Mouse (Mus musculus) stomach, embryonic 14.5 days (tissue): ENCODE data around the gene Fen1. TPM values are rescaled to one million over a fixed set of nuclear protein-coding genes. Genes with fewer than 3 reads are reported as not detected.
"Not testable (repeated sequence)": the region's sequence is repeated elsewhere in the genome, so short reads cannot be mapped to it uniquely, and the experiment has no call there.

Experiments
- ATAC-seq: fragments of 200-750 bp; cut with Nextera tagmentation; 2 replicates; pipeline ENCODE4 v1.8.0; 2017; ENCODE audit warnings: low read depth, moderate TSS enrichment; ENCODE audit not compliant: insufficient number of reproducible peaks, insufficient read depth, low FRiP score
- H3K27ac ChIP-seq: fragments of 300-500 bp; sonication (generic); 2 replicates; pipeline ENCODE4 v1.5.1; 2014; ENCODE audit warnings: mild to moderate bottlenecking, low read length, moderate library complexity, mixed read lengths
- H3K27me3 ChIP-seq: fragments of 300-500 bp; sonication (generic); 2 replicates; pipeline ENCODE4 v1.6.1; 2014; ENCODE audit warnings: low read length, control low read depth, mixed read lengths; ENCODE audit not compliant: control insufficient read depth, insufficient read depth
- H3K36me3 ChIP-seq: fragments of 300-500 bp; sonication (generic); 2 replicates; pipeline ENCODE4 v1.6.1; 2014; ENCODE audit warnings: mild to moderate bottlenecking, control low read depth, low read length, moderate library complexity, mixed read lengths; ENCODE audit not compliant: control insufficient read depth, insufficient read depth
- H3K4me1 ChIP-seq: fragments of 300-500 bp; sonication (generic); 2 replicates; pipeline ENCODE4 v1.6.1; 2014; ENCODE audit warnings: low read length, control low read depth, mixed read lengths; ENCODE audit not compliant: control insufficient read depth, insufficient read depth
- H3K4me2 ChIP-seq: fragments of 300-500 bp; sonication (generic); replicated peaks from 2 replicates; pipeline ENCODE4 v1.6.1; 2014; ENCODE audit warnings: low read depth, low read length, control low read depth
- H3K4me3 ChIP-seq: fragments of 300-500 bp; sonication (generic); 2 replicates; pipeline ENCODE4 v1.5.1; 2014; ENCODE audit warnings: low read depth, low read length, control low read depth
- H3K9ac ChIP-seq: fragments of 300-500 bp; sonication (generic); replicated peaks from 2 replicates; pipeline ENCODE4 v1.6.1; 2014; ENCODE audit warnings: low read depth, mild to moderate bottlenecking, control low read depth, low read length, moderate library complexity, mixed read lengths
- H3K9me3 ChIP-seq: fragments of 300-500 bp; sonication (generic); 2 replicates; pipeline ENCODE4 v1.6.1; 2016; ENCODE audit warnings: low read depth, low read length, control low read depth; ENCODE audit not compliant: control insufficient read depth
- WGBS: fragments of 180-500 bp; shearing (Covaris S2); extraction: QIAGEN DNeasy Blood & Tissue Kit; methylation state at CpG from one replicate; pipeline ENCODE4 v1.1.7; 2014; 5-methylcytosine and 5-hydroxymethylcytosine counted together
- polyA plus RNA-seq: library from polyadenylated mRNA; unstranded; fragments of >200 nt; fragmentation: Nextera tagmentation; extraction: Ambion mirVana; gene quantifications from 2 replicates; pipeline ENCODE4 v1.2.1, GENCODE M21; 2014

Fen1 gene
- polyA plus RNA-seq, 1 experiment from 2014 or later, result 65.1 TPM

DNA sequence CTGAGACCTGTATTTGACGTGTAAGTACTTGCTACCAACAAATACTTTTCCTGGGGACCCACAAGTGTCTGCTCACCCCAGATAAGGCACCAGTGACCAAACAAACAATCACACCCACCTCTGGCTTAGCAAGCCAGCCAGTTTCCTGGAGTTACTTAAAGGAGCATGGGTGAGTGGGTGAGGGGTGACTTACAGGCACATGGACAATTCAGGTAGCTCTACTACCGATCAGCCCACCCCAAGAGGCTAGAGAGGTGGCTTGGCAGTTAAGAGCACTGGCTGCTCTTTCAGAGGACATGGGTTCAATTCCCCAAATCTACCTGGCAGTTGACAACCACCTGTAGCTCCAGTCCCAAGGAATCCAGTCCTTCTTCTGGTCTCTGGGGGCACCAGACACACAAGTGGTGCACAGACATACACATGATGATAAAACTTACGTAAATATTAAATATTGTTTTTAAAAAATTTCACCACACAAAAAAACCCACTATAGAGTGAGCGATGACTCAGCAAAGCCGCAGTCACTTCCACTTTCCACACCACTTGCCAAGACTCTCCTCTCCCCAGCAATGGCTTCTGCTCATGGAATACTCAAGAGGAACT is 30.8 kb downstream of the Fen1 start:
- no peaks in the 10 kb centered on the region for H3K36me3 ChIP-seq
- H3K4me2 ChIP-seq, result no peak overlapping the region
- no peaks in the 10 kb centered on the region for H3K27me3 ChIP-seq
- no peak overlapping the region; the same call in 1 of the 2 replicates for H3K27ac ChIP-seq
- WGBS, result 81% methylated on average over 5 of the region's 5 CpGs
- no peak overlapping the region for H3K9ac ChIP-seq
- peak; percentile 76; the same call in 1 of the 2 replicates for ATAC-seq
- H3K9me3 ChIP-seq, result no peaks in the 10 kb centered on the region
- no peak overlapping the region for H3K4me3 ChIP-seq
- H3K4me1 ChIP-seq, result no peaks in the 10 kb centered on the region

- Histone ChIP-seq H3K9me3 (no peaks in the 10 kb centered on the region), H3K27ac (no peak overlapping the region), H3K4me3 (no peak overlapping the region), H3K36me3 (no peaks in the 10 kb centered on the region), H3K4me1 (no peaks in the 10 kb centered on the region), H3K27me3 (no peaks in the 10 kb centered on the region), H3K9ac (no peak overlapping the region), H3K4me2 (no peak overlapping the region)
- ATAC-seq, result no peak
These were observed 32.1 kb downstream of the Fen1 start for GRCm38 (mm10) chr19:10171846-10172245.

DNA sequence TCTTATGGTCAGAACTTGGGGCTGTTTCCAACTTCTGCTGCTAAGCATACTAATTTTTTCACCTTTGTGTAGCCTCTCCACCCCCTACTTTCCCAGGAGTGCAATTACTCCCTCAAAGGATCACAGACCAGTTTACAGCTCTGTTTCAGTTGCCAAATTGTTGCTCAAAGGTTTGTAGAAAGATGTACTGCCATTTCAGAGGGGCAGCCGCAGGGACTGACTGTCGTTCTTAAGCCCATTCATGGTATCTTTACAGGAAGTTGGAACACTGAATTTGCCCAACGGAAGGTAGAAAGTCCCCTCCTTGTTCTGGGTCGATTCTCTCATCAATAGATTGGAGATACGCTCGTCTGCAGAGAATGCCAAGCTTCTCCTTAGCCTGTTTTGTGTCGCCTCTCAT is 32.6 kb downstream of the Fen1 start:
- H3K36me3 ChIP-seq, result no peaks in the 10 kb centered on the region
- H3K4me2 ChIP-seq, result no peak overlapping the region
- H3K9ac ChIP-seq, result no peak overlapping the region
- WGBS, result 86% methylated on average over 7 of the region's 7 CpGs
- ATAC-seq, result no peak
- H3K27ac ChIP-seq, result no peak overlapping the region
- H3K9me3 ChIP-seq, result no peaks in the 10 kb centered on the region
- no peaks in the 10 kb centered on the region for H3K4me1 ChIP-seq
- no peak overlapping the region for H3K4me3 ChIP-seq
- H3K27me3 ChIP-seq, result no peaks in the 10 kb centered on the region

DNA sequence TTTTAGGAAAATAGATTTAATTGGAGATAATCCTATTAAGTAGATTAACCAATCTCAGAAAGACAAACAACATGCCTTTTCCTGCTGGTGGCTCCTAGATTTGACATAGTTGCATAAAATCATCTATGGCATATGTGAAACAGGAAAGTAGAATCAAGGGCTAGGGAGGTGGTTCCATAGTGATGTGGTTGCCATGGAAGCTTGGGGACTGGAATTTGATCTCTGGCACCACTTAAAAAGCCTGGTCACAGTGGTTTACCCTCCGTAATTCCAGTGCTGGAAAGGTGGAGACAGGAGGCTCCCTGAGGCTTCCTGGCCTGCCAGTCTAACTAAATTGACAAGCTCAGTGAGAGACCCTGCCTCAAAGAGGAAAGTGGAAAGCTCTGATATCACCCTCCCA is 33.5 kb downstream of the Fen1 start:
- H3K27ac ChIP-seq, result no peak overlapping the region
- H3K36me3 ChIP-seq, result no peaks in the 10 kb centered on the region
- no peak for ATAC-seq
- H3K27me3 ChIP-seq, result no peaks in the 10 kb centered on the region
- no peak overlapping the region for H3K4me2 ChIP-seq
- no peaks in the 10 kb centered on the region for H3K4me1 ChIP-seq
- WGBS, result 41% methylated on average over 1 of the region's 1 CpGs
- no peak overlapping the region for H3K4me3 ChIP-seq
- H3K9me3 ChIP-seq, result no peaks in the 10 kb centered on the region
- no peak overlapping the region for H3K9ac ChIP-seq

- H3K4me2 ChIP-seq, H3K27ac ChIP-seq, H3K4me1 ChIP-seq, H3K9ac ChIP-seq, H3K9me3 ChIP-seq, ATAC-seq, H3K36me3 ChIP-seq, H3K27me3 ChIP-seq, H3K4me3 ChIP-seq: not testable (repeated sequence)
- WGBS, result 93% methylated on average over 3 of the region's 3 CpGs
These were observed 34.2 kb downstream of the Fen1 start for GRCm38 (mm10) chr19:10169692-10170330.

- no peak for ATAC-seq
- H3K27me3 ChIP-seq, result no peaks in the 10 kb centered on the region
These were observed 34.8 kb downstream of the Fen1 start for GRCm38 (mm10) chr19:10169179-10169578.

DNA sequence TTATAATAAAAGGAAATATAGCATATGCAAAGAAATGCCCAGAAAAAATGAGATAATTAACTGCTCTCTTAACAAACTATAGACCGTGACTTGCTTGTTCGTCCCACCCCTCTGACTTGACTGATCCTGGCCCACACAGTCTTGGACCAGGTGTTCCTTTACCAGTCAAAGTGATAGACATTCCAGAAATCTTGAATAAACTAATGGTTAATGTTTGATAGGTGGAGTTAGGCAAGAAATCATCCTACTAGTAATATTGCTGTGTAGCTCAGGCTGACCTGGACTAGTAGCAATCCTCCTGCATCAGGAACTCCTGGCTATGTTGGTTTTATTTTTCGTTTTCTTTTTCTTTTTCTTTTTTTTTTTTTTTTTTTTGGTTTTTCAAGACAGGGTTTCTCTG is 35.5 kb downstream of the Fen1 start:
- no peak overlapping the region for H3K4me2 ChIP-seq
- no peak overlapping the region for H3K9ac ChIP-seq
- H3K27ac ChIP-seq, result no peak overlapping the region
- no peak overlapping the region for H3K4me3 ChIP-seq
- WGBS, result 75% methylated on average over 3 of the region's 3 CpGs
- ATAC-seq, result no peak
- H3K4me1 ChIP-seq, result no peaks in the 10 kb centered on the region
- H3K36me3 ChIP-seq, result no peaks in the 10 kb centered on the region
- H3K9me3 ChIP-seq, result no peaks in the 10 kb centered on the region
- H3K27me3 ChIP-seq, result no peaks in the 10 kb centered on the region

More at GRCm38 (mm10) chr19:10169179-10169578, 34.8 kb downstream of the Fen1 start:
- Histone ChIP-seq H3K27ac (no peak overlapping the region), H3K4me1 (no peaks in the 10 kb centered on the region), H3K4me2 (no peak overlapping the region), H3K36me3 (no peaks in the 10 kb centered on the region), H3K9ac (no peak overlapping the region), H3K4me3 (no peak overlapping the region), H3K9me3 (no peaks in the 10 kb centered on the region)

- no peaks in the 10 kb centered on the region for H3K9me3 ChIP-seq
- no peaks in the 10 kb centered on the region for H3K27me3 ChIP-seq
- no peak overlapping the region for H3K9ac ChIP-seq
- no peak for ATAC-seq
- H3K4me2 ChIP-seq, result no peak overlapping the region
- 80% methylated on average over 1 of the region's 1 CpGs for WGBS
- H3K4me3 ChIP-seq, result no peak overlapping the region
- H3K4me1 ChIP-seq, result no peaks in the 10 kb centered on the region
- no peak overlapping the region for H3K27ac ChIP-seq
- H3K36me3 ChIP-seq, result no peaks in the 10 kb centered on the region
These were observed 36.0 kb downstream of the Fen1 start for GRCm38 (mm10) chr19:10167951-10168350.

DNA sequence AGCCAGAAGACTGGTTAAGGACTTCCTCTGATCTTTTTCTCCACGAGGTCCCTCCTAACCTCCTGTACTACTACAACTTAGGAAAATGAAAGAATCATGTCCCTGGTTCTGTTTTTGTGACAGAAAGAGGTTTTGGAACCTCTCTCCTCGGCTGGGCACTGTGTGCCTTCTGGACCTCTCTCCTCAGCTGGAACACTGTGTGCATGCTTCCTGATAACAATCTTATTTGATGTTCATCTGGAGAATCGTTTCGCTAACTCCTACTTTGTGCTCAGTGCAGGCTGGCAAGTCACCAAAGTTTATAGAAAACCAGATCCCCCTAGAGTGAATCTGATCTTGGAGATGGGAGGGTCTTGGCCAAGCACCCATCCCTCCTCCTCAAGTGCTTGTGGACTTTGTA is 36.9 kb downstream of the Fen1 start:
- Histone ChIP-seq H3K36me3 (no peaks in the 10 kb centered on the region), H3K9ac (no peak overlapping the region), H3K27me3 (no peaks in the 10 kb centered on the region), H3K4me2 (no peak overlapping the region), H3K9me3 (no peaks in the 10 kb centered on the region), H3K27ac (no peak overlapping the region), H3K4me1 (no peaks in the 10 kb centered on the region), H3K4me3 (no peak overlapping the region)
- WGBS, result 78% methylated on average over 4 of the region's 4 CpGs
- ATAC-seq, result no peak
